Mouse (Mus musculus) spleen, adult 2 months (tissue): ENCODE results near the gene Rnase12.

Source experiments
- CTCF ChIP-seq: fragments of 200-500 bp; IDR thresholded peaks from 2 replicates; pipeline ENCODE4 v1.5.1; 2011; ENCODE audit warnings: mild to moderate bottlenecking, inconsistent platforms; ENCODE audit not compliant: insufficient read depth, insufficient read length, insufficient replicate concordance; ENCODE audit errors: extremely low read depth
- POLR2A ChIP-seq: fragments of 200-500 bp; IDR thresholded peaks from 2 replicates; pipeline ENCODE4 v1.6.1; 2011; ENCODE audit warnings: low read depth, low read length, inconsistent platforms

GRCm38 (mm10) chr14:51009572-51009971 lies 47.9 kb downstream of the Rnase12 start:
- TF ChIP-seq CTCF: no peak
- no peak for TF ChIP-seq POLR2A
